Mouse (Mus musculus) liver, adult 2 months (tissue): ENCODE results near the gene Fth1. TPM values are rescaled to one million over a fixed set of nuclear protein-coding genes. Genes with fewer than 3 reads are reported as not detected.

Experiments used
- DNase-seq: peaks from one replicate; pipeline ENCODE4 v3.0.0-alpha.2; 2011; ENCODE audit warnings: low read depth, low spot score; ENCODE audit errors: extremely low read depth
- H3K27ac ChIP-seq: fragments of 200-500 bp; replicated peaks from 2 replicates; pipeline ENCODE4 v1.5.1; 2012; ENCODE audit warnings: low read depth, mild to moderate bottlenecking, control low read depth, inconsistent platforms, low read length; ENCODE audit not compliant: insufficient read depth
- H3K27me3 ChIP-seq: fragments of 200-500 bp; 2 replicates; pipeline ENCODE4 v1.6.1; 2012; ENCODE audit warnings: mild to moderate bottlenecking, moderate library complexity, low read length, inconsistent platforms; ENCODE audit not compliant: control insufficient read depth, insufficient read depth
- H3K36me3 ChIP-seq: fragments of 200-500 bp; 2 replicates; pipeline ENCODE4 v1.6.1; 2012; ENCODE audit warnings: low read length, inconsistent platforms; ENCODE audit not compliant: control insufficient read depth, insufficient read depth
- H3K4me1 ChIP-seq: fragments of 200-500 bp; 2 replicates; pipeline ENCODE4 v1.6.1; 2011; ENCODE audit warnings: low read length; ENCODE audit not compliant: control insufficient read depth, insufficient read depth
- H3K4me3 ChIP-seq: fragments of 200-500 bp; 2 replicates; pipeline ENCODE4 v1.5.1; 2011; ENCODE audit warnings: low read depth, mild to moderate bottlenecking, control low read depth, low read length, moderate library complexity; ENCODE audit not compliant: insufficient read depth
- H3K79me2 ChIP-seq: fragments of 200-500 bp; 2 replicates; pipeline ENCODE4 v1.6.1; 2012; ENCODE audit warnings: inconsistent platforms, mild to moderate bottlenecking, low read length, moderate library complexity; ENCODE audit not compliant: control insufficient read depth, insufficient read depth
- H3K9ac ChIP-seq: fragments of 200-500 bp; 2 replicates; pipeline ENCODE4 v1.6.1; 2012; ENCODE audit warnings: low read depth, mild to moderate bottlenecking, control low read depth, inconsistent platforms, low read length
- CTCF ChIP-seq: fragments of 200-500 bp; IDR thresholded peaks from 2 replicates; pipeline ENCODE4 v1.5.1; 2011; ENCODE audit warnings: low read depth, low read length, control low read depth
- POLR2A ChIP-seq: fragments of 200-500 bp; IDR thresholded peaks from 2 replicates; pipeline ENCODE4 v1.6.1; 2011; ENCODE audit warnings: low read length, control low read depth; ENCODE audit not compliant: insufficient read depth; ENCODE audit errors: extremely low read depth
- WGBS: fragments of 180-500 bp; shearing (Covaris S2); methylation state at CpG from one replicate; pipeline ENCODE4 v1.1.7; 2018; 5-methylcytosine and 5-hydroxymethylcytosine counted together
- polyA plus RNA-seq: library from polyadenylated mRNA; depleted of rRNA; stranded (reverse); fragments of >200 nt; gene quantifications from 2 replicates; pipeline ENCODE4 v1.2.3, GENCODE M21; 2012
- total RNA-seq: library from RNA; depleted of rRNA; stranded (reverse); fragments of >200 nt; gene quantifications from 2 replicates; pipeline ENCODE4 v1.2.3, GENCODE M21; 2014

The Fth1 gene
- total and polyA plus RNA-seq, 2 experiments, result 1,154 to 7,340 TPM

DNA sequence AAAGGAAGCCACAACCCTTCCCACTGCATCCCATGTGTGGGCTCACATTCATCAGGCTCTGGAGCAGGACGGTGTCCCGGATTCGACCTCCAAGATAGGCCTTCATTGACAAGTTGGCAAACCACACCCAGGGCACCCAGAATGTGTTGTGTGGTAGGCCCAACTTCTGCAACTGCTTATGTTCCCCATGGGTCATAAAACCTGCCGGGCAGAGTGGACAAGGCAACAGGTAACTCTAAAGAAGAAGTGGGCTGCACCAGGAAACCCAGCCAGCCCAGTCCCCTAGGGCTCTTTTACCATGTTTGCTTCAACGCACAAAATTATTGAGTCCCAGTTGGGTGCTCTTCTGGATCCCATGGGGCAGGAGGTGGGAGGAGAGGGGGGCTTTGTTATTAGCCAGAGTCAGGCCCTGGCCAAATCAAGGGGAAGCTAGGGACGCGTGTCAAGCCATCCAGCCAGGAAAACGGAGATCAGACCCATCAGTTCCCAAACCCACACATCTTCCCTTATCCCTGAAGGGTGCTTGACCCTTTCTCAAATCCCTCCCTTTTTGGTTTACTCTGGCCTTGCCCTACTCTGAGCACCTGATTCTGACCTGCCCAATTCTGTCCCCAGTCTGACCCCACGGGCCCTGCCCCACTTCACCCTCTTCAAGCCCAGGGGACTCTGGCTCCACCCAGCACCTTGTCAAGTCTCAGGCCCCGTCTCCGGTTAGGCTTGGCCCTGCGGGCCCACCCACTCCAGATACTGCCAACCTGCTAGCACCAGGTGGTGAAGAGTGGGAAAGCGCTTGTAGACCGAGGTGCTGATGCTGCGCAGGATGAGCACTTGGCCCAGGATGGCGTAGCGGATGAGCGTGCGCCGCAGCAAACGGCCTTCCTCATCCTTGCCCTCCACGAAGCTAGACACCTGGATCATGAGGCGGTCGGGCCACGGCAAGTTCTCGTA is 11.9 kb downstream of the Fth1 start:
- Histone ChIP-seq H3K4me3 (no peak overlapping the region), H3K9ac (no peak overlapping the region), H3K36me3 (no peaks in the 10 kb centered on the region), H3K79me2 (no peaks in the 10 kb centered on the region), H3K27ac (no peak overlapping the region), H3K4me1 (peaks cover 9% of the 10 kb centered on the region), H3K27me3 (no peaks in the 10 kb centered on the region)
- TF ChIP-seq POLR2A, result no peak
- WGBS, result 73% methylated on average over 26 of the region's 26 CpGs
- DNase-seq, result no peak

DNA sequence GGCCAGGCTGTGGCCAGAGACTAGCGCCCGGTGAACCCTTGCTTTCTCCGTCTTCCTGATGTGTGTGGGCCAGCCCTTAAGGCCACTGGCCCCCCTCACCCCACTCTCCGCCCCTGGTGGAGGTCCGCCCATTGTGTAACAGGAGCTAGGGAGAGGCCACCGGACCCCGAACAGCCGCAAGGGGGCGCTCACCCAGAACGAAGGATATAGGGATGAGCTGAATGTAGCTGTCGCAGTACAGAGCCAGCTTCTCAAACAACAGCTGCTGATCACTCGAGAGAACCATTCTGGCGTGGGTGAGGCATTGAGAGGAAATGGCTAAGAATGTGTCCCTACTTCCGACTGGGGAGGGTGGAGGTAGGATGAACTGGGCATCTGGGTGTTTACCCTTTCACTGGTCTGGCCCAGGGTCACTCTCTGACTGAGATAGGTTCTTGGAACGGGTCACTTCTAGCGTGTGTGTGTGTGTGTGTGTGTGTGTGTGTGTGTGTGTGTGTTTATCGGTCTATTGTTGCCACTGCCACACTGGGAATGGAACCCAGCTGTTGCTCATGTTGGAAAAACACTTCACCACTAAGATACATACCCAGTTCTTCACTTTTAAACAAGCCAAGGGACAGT is 12.7 kb downstream of the Fth1 start:
- Histone ChIP-seq H3K27ac (no peak overlapping the region), H3K4me3 (no peak overlapping the region), H3K9ac (0 out of 2 replicates have a peak overlapping the region, but pooled peaks have one; percentile 3), H3K36me3 (no peaks in the 10 kb centered on the region), H3K79me2 (no peaks in the 10 kb centered on the region), H3K4me1 (peaks cover 9% of the 10 kb centered on the region), H3K27me3 (no peaks in the 10 kb centered on the region)
- WGBS, result 6% methylated on average over 17 of the region's 17 CpGs
- TF ChIP-seq CTCF (peak; percentile 83), POLR2A (no peak)
- DNase-seq, result peak; percentile 38

DNA sequence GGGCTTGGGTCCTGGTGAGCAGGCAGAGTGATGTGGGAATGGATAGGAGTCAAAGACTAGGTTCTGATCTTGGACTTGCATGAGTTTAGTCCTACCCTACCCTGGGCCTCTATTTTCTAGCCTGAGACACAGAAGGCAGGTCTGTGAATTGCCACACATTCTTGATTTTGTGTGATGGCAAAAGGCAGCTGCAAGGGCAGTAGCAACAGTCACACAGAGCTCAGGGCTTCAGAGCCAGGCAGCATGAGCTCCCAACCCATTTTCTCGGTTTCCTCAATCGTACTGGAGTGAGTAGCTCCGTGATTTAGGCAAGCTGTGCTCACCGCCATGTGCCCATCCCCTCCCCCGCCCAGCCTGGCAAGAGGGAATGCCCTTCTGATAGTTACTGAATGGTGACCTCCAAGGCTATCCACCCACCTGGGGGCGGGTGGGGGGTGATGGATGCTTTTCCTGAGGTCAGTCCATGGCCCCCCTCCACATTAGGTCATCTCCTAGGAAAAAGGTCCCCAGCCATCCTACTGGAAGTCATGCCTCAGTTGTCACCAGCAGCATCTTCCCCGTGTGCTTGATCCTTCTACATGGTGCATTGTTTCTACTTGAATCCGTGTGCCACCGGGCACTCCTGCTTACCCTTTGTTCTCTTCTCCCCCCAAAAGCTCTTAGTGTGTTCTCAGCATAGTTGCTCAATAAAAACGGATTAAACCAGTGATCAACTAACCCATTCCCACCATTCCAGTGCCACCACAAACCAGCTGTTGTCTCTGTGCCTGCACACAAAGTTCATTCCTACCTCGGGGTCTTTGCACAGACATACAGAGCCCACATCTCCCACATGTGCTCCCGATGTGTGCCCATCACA is 17.0 kb downstream of the Fth1 start:
- H3K27ac ChIP-seq, result no peak overlapping the region
- H3K27me3 ChIP-seq, result no peaks in the 10 kb centered on the region
- DNase-seq, result no peak
- no peak overlapping the region for H3K9ac ChIP-seq
- WGBS, result 81% methylated on average over 12 of the region's 12 CpGs
- H3K4me3 ChIP-seq, result no peak overlapping the region
- H3K36me3 ChIP-seq, result no peaks in the 10 kb centered on the region
- TF ChIP-seq POLR2A (no peak), CTCF (no peak)
- H3K4me1 ChIP-seq, result peaks cover 5% of the 10 kb centered on the region
- H3K79me2 ChIP-seq, result no peaks in the 10 kb centered on the region

DNA sequence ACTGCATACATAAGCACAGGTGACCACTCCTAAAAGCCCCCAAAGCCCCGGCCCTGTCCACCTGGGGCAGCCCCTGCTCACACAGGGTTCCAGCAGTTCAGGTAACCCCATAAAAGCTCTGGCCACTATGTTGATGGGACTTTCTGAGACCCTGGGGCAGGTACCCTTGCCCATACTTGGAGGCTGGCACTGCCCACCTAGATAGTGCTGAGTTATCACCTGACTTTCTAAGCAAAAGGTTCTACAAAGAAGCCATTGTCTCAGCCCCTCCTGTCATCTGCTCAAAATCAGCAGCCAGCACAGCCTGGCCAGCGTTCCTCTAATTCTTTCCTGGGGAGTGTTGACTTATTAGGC is 17.6 kb downstream of the Fth1 start:
- no peak for DNase-seq
- no peak overlapping the region for H3K4me3 ChIP-seq
- no peak for TF ChIP-seq CTCF
- TF ChIP-seq POLR2A, result no peak
- H3K27ac ChIP-seq, result no peak overlapping the region
- H3K9ac ChIP-seq, result no peak overlapping the region
- 92% methylated on average over 2 of the region's 2 CpGs for WGBS
- no peaks in the 10 kb centered on the region for H3K27me3 ChIP-seq
- H3K36me3 ChIP-seq, result no peaks in the 10 kb centered on the region
- no peaks in the 10 kb centered on the region for H3K79me2 ChIP-seq
- H3K4me1 ChIP-seq, result peaks cover 10% of the 10 kb centered on the region

DNA sequence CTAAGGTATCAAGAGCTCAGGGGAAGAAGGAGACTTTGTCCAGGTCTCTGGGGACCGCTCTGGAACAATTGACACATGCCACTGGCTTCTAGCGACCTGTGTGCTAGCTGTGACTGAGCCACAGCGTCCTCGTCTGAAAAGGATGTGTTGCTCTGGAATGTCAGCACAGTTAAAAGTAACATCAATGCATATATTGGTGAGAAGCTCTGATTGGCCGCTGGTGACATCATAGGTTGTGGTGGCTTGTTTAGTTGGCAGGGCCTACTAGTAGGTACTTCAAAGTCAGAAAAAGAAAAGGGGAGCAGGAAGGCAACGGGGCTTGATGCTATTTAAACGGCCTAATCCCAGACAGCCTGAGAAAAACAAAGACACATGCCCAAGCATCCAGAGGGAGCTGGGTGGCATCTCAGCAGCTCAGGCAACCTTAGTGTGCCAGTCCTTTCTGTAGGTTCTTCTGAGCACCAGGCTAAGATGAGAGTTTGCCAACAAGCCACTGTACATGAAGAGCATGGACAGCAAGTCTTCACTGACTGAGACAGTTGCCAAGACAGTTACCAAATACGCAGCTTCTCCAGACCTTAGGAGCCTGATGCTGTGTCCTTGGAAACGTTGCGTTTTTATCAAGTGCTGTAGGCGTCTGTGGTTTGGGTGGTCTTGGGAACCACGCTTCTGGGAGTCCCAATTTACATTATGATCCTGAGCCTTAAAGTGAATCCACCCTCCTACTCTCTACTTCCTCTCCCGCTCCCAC is 18.5 kb downstream of the Fth1 start:
- no peak for DNase-seq
- Histone ChIP-seq H3K27me3 (no peaks in the 10 kb centered on the region), H3K9ac (no peak overlapping the region), H3K79me2 (no peaks in the 10 kb centered on the region), H3K4me1 (peaks cover 8% of the 10 kb centered on the region), H3K27ac (no peak overlapping the region), H3K4me3 (no peak overlapping the region), H3K36me3 (no peaks in the 10 kb centered on the region)
- no peak for TF ChIP-seq CTCF
- no peak for TF ChIP-seq POLR2A
- 75% methylated on average over 13 of the region's 13 CpGs for WGBS
